Mouse (Mus musculus): ENCODE results near the gene Lgr6.

Gene Lgr6

DNA sequence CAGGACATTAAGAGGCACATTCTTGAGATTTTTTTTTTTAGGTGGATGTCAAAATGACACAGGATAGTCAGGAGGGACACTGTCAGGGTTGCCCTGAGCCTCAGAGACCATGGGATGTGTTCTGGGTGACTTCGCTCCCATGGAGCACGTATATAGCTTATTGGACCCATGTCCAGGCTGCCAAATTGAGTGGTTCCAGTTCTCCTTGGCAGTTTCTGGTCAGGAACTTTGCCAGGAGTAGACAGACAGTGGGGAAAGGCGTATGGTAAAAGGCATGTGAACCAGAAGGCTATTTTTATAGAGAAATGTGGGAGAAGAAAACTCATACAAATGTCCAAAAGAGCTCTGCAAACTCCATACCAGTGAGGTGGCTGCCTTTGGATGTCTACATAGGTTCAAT, 95.2 kb downstream of the Lgr6 start:
- no peak for DNase-seq

DNA sequence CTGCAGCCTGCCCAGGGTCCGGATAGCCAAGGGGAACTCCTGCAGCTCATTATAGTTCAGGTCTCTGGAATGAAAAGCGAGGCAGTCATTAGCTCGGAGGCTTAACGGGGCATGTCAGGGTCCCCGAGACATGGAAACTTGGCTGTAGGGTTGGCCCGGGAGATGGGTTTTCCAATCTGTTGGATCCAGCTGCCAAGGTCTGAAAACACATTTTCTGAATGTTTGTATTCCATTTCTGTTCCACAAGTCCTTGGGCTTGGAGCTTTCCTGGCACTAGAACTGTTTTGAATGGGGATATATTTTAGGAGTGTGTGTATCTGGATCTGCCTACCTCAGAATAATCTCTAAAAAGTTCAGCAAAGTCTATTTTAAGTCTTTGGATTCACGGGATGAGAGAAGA, 99.4 kb downstream of the Lgr6 start:
- DNase-seq = no peak

DNA sequence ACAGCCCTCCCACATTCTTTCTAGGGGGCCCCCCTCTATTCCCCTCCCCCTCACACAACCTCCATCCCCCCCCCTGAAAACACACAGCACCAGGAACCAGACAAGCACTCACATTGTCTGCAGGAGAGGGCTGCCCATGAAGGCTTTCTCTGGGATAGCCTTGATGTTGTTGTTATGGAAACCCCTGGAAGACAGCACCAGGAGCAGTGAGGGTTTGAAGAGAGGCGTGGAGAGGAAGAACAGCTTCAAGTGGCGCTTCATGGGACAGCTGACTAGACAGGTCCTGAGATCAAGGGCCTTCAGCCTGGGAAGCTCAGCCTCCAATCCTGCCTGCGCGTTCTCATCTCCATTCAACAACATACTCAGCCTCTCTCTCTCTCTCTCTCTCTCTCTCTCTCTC, 101.7 kb downstream of the Lgr6 start:
- no peak for DNase-seq

DNA sequence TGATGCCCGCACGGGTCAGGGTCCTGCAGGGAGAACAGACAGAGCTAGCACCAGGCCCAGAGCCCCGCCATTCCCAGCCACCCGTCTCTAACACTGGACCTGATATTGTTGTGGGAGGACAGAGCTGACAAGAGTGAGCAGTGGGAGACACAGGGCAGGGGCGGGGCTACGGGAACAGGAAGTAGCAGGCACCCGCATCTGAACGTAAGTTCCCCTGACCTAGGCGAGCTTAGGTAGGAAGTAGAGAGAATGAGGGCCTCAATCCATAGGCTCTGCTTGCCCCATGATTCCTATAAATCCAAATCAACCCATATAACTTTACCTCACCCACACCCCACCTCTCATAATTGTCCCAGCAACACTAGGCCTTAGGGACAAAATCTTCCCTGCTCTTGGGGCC, 104.5 kb downstream of the Lgr6 start:
- DNase-seq = no peak

DNA sequence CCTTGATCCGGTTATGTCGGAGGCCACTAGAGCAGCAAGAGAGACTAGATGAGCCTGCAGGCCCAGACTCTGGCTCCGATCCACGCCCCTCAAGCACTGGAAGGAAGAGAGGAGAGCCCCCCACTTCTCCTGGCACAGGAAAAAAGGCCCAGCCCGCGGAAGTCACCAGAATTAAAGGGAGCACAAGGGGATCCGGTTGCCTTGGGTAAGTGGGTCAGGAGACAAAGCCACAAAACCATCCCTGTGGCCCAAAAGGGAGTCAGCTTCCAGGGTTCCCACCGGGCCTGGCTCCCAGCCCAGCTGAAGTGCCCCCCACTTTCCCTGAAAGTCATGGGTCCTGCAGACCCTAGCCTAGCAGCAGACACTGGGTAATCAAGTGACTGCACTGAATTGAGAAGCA, 106.8 kb downstream of the Lgr6 start:
- DNase-seq = peak in 1 of 2 experiments; percentile 42

DNA sequence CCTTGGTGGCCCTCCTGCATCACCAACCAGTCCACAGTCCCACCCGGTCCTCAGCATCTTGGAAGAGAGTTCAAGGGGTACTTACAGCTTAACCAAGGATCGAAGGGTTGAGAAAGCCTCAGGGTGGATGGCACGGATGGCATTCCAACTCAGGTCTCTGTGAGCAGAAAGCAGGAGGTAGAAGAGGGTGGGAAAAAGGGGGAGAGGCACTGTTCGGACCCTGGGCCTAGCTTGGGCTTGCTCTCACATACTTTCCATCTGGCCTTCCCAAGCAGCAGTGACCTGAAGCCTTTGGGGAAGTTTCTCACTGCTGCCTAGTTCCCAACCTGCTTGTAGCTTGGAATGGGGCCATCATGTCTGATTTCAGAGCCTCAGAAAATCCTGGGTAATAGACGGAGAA, 107.5 kb downstream of the Lgr6 start:
- no peak for DNase-seq

DNA sequence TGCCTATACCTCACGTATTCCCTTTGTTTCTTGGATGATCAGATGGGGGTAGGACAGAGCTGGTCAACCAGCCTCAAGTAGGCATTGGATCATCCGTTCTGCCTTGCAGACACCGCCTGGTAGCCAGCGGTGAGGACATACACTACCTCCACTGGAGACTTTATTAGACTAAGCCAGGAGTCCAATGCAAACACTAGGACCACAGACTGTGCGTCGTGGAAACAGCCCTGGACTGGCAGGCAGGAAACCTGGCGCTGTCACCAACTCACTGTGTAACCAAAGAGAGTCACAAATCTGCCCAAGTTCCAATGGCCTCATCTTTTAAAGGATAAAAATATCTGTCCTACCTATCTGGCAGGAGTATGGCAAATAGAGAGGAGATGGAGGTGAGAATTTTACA, 108.6 kb downstream of the Lgr6 start:
- no peak for DNase-seq

DNA sequence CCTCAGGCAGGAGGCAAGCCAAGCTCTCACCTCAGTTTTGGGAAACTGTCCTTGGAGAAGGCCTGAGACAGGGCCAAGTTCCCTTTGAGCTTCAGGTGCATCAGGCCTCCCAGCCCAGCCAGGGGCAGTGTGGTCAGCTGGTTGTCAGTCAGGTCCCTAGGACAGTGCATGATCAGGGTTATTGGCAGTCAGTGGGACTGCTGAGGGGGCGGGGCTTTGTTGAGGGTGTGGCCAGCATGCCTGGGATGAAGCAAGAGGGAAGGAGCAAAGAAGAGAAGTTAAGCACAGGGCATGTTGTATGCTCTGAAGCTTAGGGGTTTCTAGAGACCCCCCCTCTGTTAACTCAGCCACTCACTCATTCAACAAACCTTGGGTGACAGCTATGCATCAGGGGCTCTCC, 109.1 kb downstream of the Lgr6 start:
- no peak for DNase-seq

DNA sequence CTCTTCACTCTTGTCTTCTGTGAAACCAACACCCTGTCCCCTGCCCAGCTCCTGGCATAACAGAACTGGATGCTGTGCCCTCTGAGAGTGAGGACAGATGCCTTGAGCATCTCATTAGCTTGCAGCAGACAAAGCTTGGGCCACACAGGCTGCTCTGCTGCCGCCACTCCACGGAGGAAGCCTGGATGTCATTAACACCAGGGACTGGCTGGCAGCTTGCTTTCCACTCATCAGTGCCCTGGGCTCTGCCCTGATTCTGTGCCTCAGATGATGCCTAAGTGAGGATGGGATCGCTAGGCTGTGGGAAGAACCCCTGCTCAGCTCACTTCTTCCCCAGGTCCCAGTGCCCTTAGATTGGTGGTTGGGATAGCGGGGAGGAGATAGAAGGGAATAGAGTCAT, 109.6 kb downstream of the Lgr6 start:
- DNase-seq = no peak

DNA sequence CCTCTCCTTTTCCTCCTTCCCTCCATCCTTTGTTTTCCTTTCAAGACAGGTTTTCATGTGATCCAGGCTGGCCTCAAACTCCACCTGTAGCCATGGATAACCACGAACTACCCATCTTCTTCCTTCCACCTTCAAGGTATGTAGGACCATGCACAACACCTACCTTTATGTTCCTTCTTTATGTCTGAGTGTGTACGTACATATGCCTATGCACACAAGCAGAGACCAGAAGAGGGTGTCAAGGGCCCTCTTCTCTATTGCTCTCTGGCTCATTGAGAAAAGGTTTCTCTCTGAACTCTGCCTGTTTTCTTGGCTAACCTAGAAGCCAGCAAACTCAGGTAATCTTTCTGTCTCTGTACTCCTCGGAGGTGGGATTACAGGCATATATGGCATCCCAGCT, 110.3 kb downstream of the Lgr6 start:
- DNase-seq = no peak

DNA sequence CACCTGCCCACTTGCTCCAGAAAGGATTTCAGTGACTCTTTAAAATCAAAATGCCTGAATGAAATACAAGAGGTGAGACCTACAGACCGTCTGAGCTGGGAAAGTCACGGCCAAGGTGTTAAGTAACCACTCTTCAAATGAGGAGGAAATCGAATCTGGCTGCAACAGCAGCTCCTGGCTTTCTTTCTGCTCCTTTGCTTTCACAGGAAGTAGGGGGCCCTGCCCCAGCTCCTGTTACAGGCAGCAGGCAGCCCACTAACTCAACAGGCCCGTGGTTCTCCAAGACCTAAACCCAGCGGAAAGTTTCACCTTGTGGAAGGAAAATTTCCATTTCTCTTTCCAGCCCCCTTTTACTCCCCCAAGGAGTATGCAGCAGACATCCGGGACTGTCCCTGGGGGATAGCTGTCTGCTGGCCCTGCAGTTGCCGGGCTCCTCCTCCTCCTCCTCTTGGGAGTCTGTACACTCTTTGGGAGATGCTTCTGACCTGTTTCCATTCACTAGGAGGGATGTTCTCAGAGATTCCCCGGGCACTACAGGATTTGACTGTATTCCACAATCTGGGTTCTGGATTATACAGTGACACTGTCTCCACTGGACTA, 112.9 kb downstream of the Lgr6 start:
- DNase-seq = no peak

DNA sequence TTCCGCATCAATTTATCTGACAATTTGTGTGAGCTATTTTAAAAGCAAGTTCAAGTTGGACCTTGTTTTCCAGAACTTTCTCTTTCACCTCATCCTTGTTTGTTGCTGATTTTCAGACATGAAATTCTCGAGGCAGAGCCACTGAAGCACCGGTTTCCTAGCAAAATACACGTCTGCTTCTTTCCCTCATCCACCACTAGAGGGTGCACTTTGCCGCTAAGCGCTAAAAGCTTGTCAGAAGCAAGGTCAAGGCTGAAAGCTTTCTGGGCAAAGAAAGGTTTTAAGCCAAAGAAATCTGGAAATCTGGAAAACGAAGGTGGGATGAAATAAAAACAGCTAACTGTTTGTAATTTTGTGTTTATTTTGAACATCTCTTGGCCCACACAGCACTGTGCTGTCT, 115.7 kb downstream of the Lgr6 start:
- peak; percentile 91 to 93 for DNase-seq

DNA sequence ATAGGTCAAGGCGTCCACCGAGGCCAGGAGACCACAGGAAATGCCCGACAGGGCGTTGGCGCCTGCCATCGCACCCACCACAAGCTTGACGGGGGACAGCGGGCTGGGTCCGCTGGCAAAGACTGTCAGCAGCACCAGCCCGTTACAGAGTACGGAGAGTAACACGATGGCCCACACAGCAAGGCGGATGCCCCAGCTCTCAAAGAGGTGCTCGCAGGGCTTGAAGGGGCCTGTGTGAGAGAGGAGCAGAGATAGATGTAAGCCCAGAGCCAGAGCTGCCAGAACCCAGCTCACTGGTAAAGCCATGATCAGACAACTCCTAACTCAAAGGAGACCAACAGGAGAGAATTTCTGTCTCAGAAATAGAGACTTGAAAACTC, 117.1 kb downstream of the Lgr6 start:
- no peak for DNase-seq

DNA sequence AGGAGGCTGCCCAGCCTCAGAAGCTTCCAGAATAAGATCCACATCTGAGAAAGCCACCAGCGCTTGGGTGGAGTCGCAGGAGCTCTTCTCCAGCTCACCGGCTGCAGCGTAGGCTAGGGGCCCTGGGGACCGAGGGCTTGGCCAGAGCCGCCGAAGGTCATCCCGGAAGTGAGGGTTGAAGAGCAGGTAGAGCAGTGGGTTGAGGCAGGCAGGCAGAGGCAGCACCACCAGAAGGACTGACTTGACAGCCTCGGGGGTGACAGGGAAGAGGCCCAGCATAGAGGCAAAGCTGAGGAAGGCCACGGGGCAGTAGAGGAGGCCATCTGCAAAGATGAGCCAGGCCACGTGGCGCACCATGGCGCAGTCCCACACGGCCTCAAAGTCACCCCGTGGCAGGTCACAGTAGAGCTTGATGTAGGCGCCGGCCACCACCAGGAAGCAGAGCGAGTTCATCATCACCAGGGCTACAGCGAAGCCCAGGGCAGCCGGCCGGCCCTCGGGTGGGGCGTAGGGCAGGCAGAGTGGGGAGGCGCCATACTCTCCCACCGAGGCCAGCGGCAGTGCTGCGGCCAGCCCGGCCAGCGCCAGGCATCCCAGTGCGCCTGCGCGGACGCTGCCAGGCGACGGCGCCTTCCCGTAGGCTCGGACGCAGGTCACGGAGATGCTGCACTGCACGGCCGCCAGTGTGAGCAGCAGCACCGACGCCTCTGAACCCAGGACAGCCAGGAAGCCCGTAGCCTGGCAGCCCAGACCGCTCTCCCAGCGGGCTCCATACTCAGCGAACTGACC, 117.7 kb downstream of the Lgr6 start:
- DNase-seq = peak; percentile 74 to 75

DNA sequence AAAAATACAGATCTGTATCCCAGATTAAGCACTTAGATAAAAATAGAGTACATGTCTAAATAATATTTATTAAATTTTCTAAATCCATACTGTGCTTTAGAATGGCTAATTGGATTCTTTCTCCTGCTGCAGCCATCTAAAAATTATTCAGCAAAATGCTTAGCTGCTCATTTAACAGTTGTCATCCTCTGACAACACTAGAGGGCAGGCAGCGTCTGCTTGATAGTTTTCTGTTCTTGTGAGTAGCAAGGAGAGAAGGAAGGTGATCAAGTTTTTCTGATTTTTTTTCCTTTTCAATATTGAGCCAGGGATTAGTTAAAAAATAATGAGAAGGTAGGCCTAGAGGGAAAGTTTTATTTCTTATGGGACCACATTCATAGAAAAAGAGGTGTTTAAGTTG, 132.2 kb downstream of the Lgr6 start:
- DNase-seq = peak in 1 of 2 experiments; percentile 30

DNA sequence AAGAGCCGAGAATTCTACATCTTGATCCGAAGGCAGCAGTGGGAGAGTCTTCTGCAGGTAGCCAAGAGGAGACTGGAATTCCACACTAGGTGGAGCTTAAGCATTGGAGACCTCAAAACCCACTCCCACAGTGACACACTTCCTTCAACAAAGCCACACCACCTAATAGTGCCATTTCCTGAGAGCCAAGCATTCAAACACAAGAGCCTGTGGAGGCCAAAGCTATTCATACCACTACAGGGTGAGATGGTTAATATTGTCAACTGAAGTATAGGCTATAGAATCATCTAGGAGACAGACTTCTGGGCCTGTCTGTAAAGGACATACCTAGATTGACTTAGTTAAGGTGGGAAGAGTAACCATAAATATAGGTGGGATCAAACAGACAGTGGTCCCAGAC, 139.6 kb downstream of the Lgr6 start:
- DNase-seq = no peak

DNA sequence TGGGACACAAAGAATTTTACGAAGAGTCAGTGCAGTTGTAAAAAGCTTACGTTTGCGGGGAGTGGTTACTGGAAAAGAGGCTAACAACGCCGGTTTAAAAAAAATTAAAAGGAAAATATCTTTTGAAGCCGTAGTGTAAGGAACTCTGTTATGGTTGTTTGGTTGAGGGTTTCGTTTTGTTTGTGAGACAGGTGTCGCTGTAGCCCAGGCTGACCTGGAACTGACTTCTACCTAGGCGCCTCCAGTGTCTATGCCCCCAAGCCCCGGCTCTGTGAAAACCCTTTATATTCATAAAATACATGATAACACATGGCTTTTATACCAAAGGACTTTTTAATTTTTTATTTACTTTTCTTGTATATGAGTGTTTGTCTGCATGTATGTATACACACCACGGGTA, 142.3 kb downstream of the Lgr6 start:
- peak; percentile 48 to 51 for DNase-seq

DNA sequence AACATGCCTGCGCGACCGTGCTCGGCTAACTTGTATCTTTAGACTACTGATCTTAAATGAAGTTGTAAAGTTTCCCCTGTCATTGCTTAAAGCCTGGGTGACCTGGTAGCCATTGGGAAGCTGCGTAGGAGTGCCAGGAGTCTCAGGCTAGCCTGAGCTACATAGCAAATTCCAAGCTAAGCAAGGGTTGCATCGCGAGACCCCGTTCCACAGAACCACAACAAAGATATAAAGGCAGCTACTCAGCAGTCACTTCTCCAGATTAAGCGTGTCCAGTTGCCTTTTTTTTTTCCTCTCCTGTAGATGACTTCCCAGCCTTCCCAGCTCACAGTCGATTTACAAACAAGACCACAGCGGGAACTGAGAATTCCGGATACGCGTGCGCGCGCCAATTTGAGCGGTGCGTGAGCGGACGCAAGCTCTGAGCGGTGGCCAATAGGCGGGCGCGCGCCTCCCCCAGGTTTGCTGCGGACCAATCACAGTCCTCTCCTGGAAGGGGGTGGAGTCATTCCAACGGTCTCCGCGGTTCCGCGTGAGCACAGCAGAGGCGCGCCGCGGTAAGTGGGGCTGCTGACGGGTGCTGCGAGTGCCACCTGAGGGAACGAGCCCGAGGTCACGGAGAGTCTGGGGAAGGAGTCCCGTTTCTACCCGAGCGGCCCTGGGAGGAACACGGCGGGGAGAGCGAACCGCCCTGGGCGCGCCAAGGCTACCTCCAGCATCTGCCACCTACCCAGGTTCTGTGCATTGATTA, 142.8 kb downstream of the Lgr6 start, which contains the start of gene Ube2t:
Gene Ube2t (plus strand): TSS at position 513 of the 751 bp plus-strand sequence.
- DNase-seq = peak; percentile 96

DNA sequence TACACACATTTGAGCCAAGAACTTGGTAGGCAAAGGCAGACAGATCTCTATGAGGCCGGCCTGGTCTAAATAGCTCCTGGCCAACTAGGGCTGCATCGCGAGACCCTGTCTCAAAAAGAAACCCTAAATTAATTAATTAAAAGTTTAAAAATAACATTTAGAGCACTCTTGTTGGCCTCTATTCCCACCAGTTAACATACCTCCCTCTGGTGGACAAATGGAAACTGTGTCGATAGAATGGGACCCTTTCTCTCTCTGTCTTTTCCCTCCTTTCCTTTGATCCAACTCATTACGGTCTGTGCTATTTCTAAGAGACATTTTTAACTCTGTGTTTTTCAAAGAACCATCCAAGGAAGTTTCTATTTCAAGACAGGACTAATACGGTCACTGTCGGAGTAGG, 144.4 kb downstream of the Lgr6 start:
- no peak for DNase-seq

DNA sequence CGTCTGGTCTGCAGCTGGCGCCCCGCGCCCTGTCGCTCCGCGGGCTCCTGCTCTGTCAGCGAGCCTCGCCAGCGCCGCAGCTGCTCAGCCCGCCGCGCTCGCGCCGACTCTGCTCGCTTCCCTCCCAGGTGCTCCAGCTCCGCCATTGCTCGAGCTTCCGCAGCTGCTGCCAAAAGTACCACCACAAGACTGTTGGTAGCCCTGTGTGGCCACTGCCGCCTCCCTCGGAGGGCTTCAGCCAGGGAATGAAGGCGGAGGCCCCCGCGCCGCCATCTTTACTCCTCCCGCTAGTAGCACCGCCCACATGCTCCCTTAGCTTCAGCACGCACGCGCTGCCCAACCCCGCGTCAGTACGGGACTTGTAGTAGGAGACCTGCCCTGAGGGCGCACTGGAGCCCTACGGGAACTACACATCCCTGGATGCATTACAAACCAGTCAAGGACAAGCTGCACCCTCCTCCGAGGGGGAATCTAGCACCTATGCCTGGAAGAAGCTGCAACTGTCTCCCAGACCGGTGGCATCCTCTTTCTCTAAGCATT, 149.4 kb downstream of the Lgr6 start, which contains the start of gene Ppp1r12b:
Gene Ppp1r12b (minus strand): TSS at position 306 of the 540 bp plus-strand sequence.
- DNase-seq = peak; percentile 98

DNA sequence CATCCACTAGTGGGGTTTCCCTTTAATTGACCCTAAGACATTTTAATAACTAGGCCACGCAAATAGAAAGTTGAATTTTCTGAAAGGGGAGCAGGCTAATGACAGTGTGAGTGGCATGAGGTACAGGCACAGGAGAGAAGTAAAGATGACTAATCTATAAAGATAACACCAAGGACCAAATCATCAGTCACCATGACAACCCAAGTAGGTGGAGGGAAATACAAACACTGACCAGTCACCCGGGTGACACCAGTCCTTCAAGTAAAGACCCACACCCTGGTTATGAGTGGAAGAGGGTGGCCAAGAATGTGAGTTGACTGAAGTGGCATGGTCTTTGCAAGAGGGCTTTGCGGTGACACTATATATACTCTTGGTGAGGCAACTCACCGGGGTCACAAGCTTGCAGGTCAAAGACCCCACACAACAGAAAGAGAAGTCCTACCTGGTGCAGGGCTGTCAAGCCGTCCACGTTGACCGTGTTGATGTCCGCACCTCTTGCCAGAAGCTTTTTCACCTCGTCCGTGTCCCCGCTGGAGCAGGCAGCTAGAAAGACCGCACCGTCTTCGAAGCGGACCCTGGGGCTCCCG, 149.9 kb downstream of the Lgr6 start:
- DNase-seq = no peak

DNA sequence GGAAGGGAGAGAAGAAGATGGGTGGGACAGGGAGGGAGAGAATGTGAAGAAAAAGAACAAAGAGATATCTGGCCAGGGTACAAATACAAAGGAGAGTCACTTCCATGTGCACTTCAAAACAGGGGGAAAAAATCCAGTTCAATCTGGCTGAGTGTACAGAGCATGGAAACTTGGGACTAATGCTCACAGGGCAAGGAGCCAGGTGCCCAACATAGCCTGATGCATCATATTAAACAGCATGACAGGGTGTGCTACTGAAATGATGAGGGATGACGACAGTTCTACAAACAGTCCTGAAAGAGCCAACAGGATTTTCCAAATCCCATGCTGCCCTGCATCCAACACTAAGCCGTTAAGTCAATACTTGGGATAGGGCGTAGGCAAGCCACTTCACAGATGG, 155.1 kb downstream of the Lgr6 start:
- DNase-seq = peak; percentile 38 to 40

DNA sequence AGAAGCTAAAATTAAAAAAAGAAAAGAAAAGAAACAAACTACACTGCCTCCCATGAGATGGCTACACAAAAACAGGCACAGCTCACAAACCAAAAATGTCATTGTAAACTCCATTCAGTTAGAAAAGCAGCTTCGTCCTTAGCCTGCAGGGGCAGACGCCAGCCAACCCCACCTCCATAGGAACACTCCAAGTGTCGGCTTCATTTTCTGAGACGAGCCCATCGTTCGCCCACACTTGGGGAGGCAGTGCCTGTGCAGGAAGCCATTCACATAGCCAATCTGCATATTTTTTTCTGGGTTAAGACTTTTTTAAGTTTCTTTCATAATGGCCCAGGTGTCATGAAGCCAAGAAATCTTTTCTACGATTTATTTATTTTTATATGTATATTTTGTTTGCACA, 157.5 kb downstream of the Lgr6 start:
- no peak for DNase-seq

Measured in cerebellum, postnatal 14 days (tissue).